Mouse (Mus musculus) E14TG2a.4 (cell line): ENCODE results near the gene Oog3.

Experiments used
- H3K27me3 ChIP-seq: 2 replicates; pipeline ENCODE4 v1.6.1; 2014; ENCODE audit warnings: low read length, control low read depth; ENCODE audit not compliant: insufficient read depth
- H3K36me3 ChIP-seq: 2 replicates; pipeline ENCODE4 v1.6.1; 2014; ENCODE audit warnings: low read length, control low read depth; ENCODE audit not compliant: insufficient read depth
- H3K4me1 ChIP-seq: replicated peaks from 2 replicates; pipeline ENCODE4 v1.6.1; 2014; ENCODE audit warnings: low read depth, low read length, control low read depth
- H3K4me3 ChIP-seq: replicated peaks from 2 replicates; pipeline ENCODE4 v1.5.1; 2014; ENCODE audit warnings: mild to moderate bottlenecking, low read length
- H3K9me3 ChIP-seq: 2 replicates; pipeline ENCODE4 v1.6.1; 2014; ENCODE audit warnings: low read length, control low read depth
- CTCF ChIP-seq: conservative IDR thresholded peaks from 2 replicates; pipeline ENCODE4 v1.5.1; 2014; ENCODE audit warnings: low read length
- NANOG ChIP-seq: IDR thresholded peaks from 2 replicates; pipeline ENCODE4 v1.6.1; 2014; ENCODE audit warnings: borderline replicate concordance, low read length, mixed read lengths
- POU5F1 ChIP-seq: IDR thresholded peaks from 2 replicates; pipeline ENCODE4 v1.6.1; 2014; ENCODE audit warnings: low read length, borderline replicate concordance

Oog3 gene

DNA sequence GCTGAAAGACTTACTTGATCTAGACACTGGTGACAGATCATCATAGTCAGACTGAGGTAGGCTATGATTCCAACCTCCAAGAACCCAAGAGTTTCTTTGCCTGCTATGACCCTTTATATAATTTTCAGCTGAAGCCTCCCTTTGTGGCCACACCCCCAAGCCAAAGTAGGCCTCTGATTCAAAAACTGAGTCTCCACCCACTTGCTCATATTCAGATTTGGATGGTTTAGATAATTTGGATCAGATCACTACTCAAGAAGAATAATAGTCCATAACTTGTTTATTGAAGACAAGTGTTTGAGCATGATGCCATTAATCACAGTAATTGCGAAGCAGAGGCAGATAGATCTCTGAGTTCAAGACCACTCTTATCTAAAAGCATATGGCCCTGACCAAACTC lies at the start of gene Oog3:
Gene Oog3 (minus strand): TSS at position 101 of the 400 bp plus-strand sequence.
- no peaks in the 10 kb centered on the region for H3K9me3 ChIP-seq
- H3K4me3 ChIP-seq, result no peak within 1 kb of the TSS
- H3K27me3 ChIP-seq, result no peaks in the 10 kb centered on the region
- no peaks in the 10 kb centered on the region for H3K36me3 ChIP-seq
- TF ChIP-seq NANOG (no peak), POU5F1 (no peak), CTCF (no peak)
- no peaks in the 10 kb centered on the region for H3K4me1 ChIP-seq

GRCm38 (mm10) chr4:144190419-144190818 lies 28.0 kb upstream of the Oog3 start, which contains the start of gene Oog2:
Oog2 (plus strand) TSS chr4:144190719.
- Histone ChIP-seq H3K27me3 (no peaks in the 10 kb centered on the region), H3K9me3 (no peaks in the 10 kb centered on the region), H3K4me3 (no peak within 1 kb of the TSS), H3K36me3 (no peaks in the 10 kb centered on the region), H3K4me1 (no peaks in the 10 kb centered on the region)
- TF ChIP-seq NANOG, result no peak
- no peak for TF ChIP-seq CTCF
- no peak for TF ChIP-seq POU5F1
